Mouse (Mus musculus) limb, embryonic 14.5 days (tissue): Measurements from ENCODE around the gene En2. TPM values are rescaled to one million over a fixed set of nuclear protein-coding genes. Genes with fewer than 3 reads are reported as not detected.

Source experiments
- ATAC-seq: fragments of 200-750 bp; cut with Nextera tagmentation; 2 replicates; pipeline ENCODE4 v1.8.0; 2017; ENCODE audit warnings: low read depth, moderate number of reproducible peaks, moderate TSS enrichment; ENCODE audit not compliant: low FRiP score
- DNase-seq: peaks from one replicate; pipeline ENCODE4 v3.0.0-alpha.2; 2015; ENCODE audit warnings: low spot score
- H3K27ac ChIP-seq: fragments of 300-500 bp; sonication (generic); replicated peaks from 2 replicates; pipeline ENCODE4 v1.5.1; 2014; ENCODE audit warnings: low read depth, mild to moderate bottlenecking, low read length, moderate library complexity, mixed read lengths
- H3K27me3 ChIP-seq: fragments of 300-500 bp; sonication (generic); 2 replicates; pipeline ENCODE4 v1.6.1; 2014; ENCODE audit warnings: low read length, mixed read lengths; ENCODE audit not compliant: control insufficient read depth, insufficient read depth
- H3K36me3 ChIP-seq: fragments of 300-500 bp; sonication (generic); 2 replicates; pipeline ENCODE4 v1.6.1; 2014; ENCODE audit warnings: mild to moderate bottlenecking, low read length, moderate library complexity, mixed read lengths; ENCODE audit not compliant: control insufficient read depth, insufficient read depth
- H3K4me1 ChIP-seq: fragments of 300-500 bp; sonication (generic); 2 replicates; pipeline ENCODE4 v1.6.1; 2014; ENCODE audit warnings: antibody characterized with exemption, low read length, mixed read lengths; ENCODE audit not compliant: control insufficient read depth, insufficient read depth
- H3K4me2 ChIP-seq: fragments of 300-500 bp; sonication (generic); replicated peaks from 2 replicates; pipeline ENCODE4 v1.6.1; 2014; ENCODE audit warnings: low read depth, mild to moderate bottlenecking, low read length, moderate library complexity; ENCODE audit not compliant: severe bottlenecking
- H3K4me3 ChIP-seq: fragments of 300-500 bp; sonication (generic); replicated peaks from 2 replicates; pipeline ENCODE4 v1.5.1; 2014; ENCODE audit warnings: low read length
- H3K9ac ChIP-seq: fragments of 300-500 bp; sonication (generic); 2 replicates; pipeline ENCODE4 v1.6.1; 2014; ENCODE audit warnings: mild to moderate bottlenecking, low read depth, low read length, moderate library complexity; ENCODE audit not compliant: severe bottlenecking
- H3K9me3 ChIP-seq: fragments of 300-500 bp; sonication (generic); 2 replicates; pipeline ENCODE4 v1.6.1; 2016; ENCODE audit warnings: low read length; ENCODE audit not compliant: control insufficient read depth
- POLR2A ChIP-seq: fragments of 200-500 bp; IDR thresholded peaks from 2 replicates; pipeline ENCODE4 v1.8.0; 2012; ENCODE audit warnings: inconsistent platforms, mild to moderate bottlenecking, moderate library complexity, borderline replicate concordance; ENCODE audit not compliant: insufficient read depth, insufficient read length; ENCODE audit errors: extremely low read depth
- WGBS: fragments of 180-500 bp; shearing (Covaris S2); extraction: QIAGEN DNeasy Blood & Tissue Kit; methylation state at CpG from one replicate; pipeline ENCODE4 v1.1.7; 2014; 5-methylcytosine and 5-hydroxymethylcytosine counted together
- polyA plus RNA-seq, 2 experiments: library from polyadenylated mRNA; depleted of rRNA in 1 of 2; stranded (reverse) in 1 of 2; unstranded in 1 of 2; fragments of >200 nt; fragmentation: Nextera tagmentation in 1 of 2; extraction: Ambion mirVana in 1 of 2; gene quantifications; 2 replicates each; pipeline versions ENCODE4 v1.2.1 to v1.2.3; 2012 to 2014

The En2 gene
- polyA plus RNA-seq, 2 experiments: 0.06 TPM; not detected in 1

- no peak overlapping the region for H3K9ac ChIP-seq
- ATAC-seq: peak; percentile 47
- 0 out of 2 replicates have a peak, but pooled peaks cover 1% of the 10 kb centered on the region for H3K27me3 ChIP-seq
- H3K36me3 ChIP-seq: no peaks in the 10 kb centered on the region
- H3K4me2 ChIP-seq: no peak overlapping the region
- DNase-seq: no peak
- 18% methylated on average over 2 of the region's 2 CpGs for WGBS
- no peak for TF ChIP-seq POLR2A
- H3K4me1 ChIP-seq: no peaks in the 10 kb centered on the region
- H3K9me3 ChIP-seq: no peaks in the 10 kb centered on the region
- no peak overlapping the region for H3K27ac ChIP-seq
- no peak overlapping the region for H3K4me3 ChIP-seq
Measured at GRCm38 (mm10) chr5:28136438-28136837, 29.1 kb upstream of the En2 start.

- Histone ChIP-seq H3K4me2 (no peak overlapping the region), H3K27ac (no peak overlapping the region), H3K4me1 (no peaks in the 10 kb centered on the region), H3K4me3 (no peak overlapping the region), H3K9ac (no peak overlapping the region), H3K9me3 (no peaks in the 10 kb centered on the region), H3K27me3 (no peaks in the 10 kb centered on the region), H3K36me3 (no peaks in the 10 kb centered on the region)
- TF ChIP-seq POLR2A: no peak
- no peak for ATAC-seq
- DNase-seq: no peak
Measured at GRCm38 (mm10) chr5:28144555-28144954, 20.9 kb upstream of the En2 start.

GRCm38 (mm10) chr5:28146018-28146417 is 19.5 kb upstream of the En2 start:
- H3K27ac ChIP-seq: no peak overlapping the region
- no peak overlapping the region for H3K9ac ChIP-seq
- ATAC-seq (no peak), DNase-seq (no peak)
- no peaks in the 10 kb centered on the region for H3K36me3 ChIP-seq
- no peaks in the 10 kb centered on the region for H3K27me3 ChIP-seq
- no peak for TF ChIP-seq POLR2A
- H3K9me3 ChIP-seq: no peaks in the 10 kb centered on the region
- H3K4me3 ChIP-seq: no peak overlapping the region
- no peaks in the 10 kb centered on the region for H3K4me1 ChIP-seq
- WGBS: 66% methylated on average over 8 of the region's 8 CpGs
- no peak overlapping the region for H3K4me2 ChIP-seq

- no peaks in the 10 kb centered on the region for H3K4me1 ChIP-seq
- no peak overlapping the region for H3K4me3 ChIP-seq
- H3K36me3 ChIP-seq: no peaks in the 10 kb centered on the region
- ATAC-seq: no peak
- no peak overlapping the region for H3K9ac ChIP-seq
- 30% methylated on average over 3 of the region's 3 CpGs for WGBS
- DNase-seq: no peak
- H3K9me3 ChIP-seq: no peaks in the 10 kb centered on the region
- no peak overlapping the region for H3K27ac ChIP-seq
- TF ChIP-seq POLR2A: no peak
- 0 out of 2 replicates have a peak, but pooled peaks cover 7% of the 10 kb centered on the region for H3K27me3 ChIP-seq
- no peak overlapping the region for H3K4me2 ChIP-seq
Measured at GRCm38 (mm10) chr5:28148473-28148872, 17.0 kb upstream of the En2 start.

GRCm38 (mm10) chr5:28149436-28149835 is 16.1 kb upstream of the En2 start:
- Histone ChIP-seq H3K4me3 (no peak overlapping the region), H3K9me3 (no peaks in the 10 kb centered on the region), H3K9ac (no peak overlapping the region), H3K4me1 (no peaks in the 10 kb centered on the region), H3K27me3 (peaks cover 13% of the 10 kb centered on the region; the same call in 1 of the 2 replicates), H3K4me2 (no peak overlapping the region), H3K27ac (no peak overlapping the region), H3K36me3 (no peaks in the 10 kb centered on the region)
- no peak for TF ChIP-seq POLR2A
- no peak for ATAC-seq
- no peak for DNase-seq
- 78% methylated on average over 3 of the region's 3 CpGs for WGBS
